Mouse (Mus musculus) lung, embryonic 15.5 days (tissue): ENCODE data around the gene Fdx1l. TPM values are rescaled to one million over a fixed set of nuclear protein-coding genes. Genes with fewer than 3 reads are reported as not detected.

Experiments used
- ATAC-seq: fragments of 200-750 bp; cut with Nextera tagmentation; 2 replicates; pipeline ENCODE4 v1.8.0; 2017; ENCODE audit warnings: moderate number of reproducible peaks, borderline replicate concordance; ENCODE audit not compliant: low FRiP score, low TSS enrichment; ENCODE audit errors: extremely low read depth
- H3K27ac ChIP-seq: fragments of 300-500 bp; sonication (generic); 2 replicates; pipeline ENCODE4 v1.5.1; 2015; ENCODE audit warnings: moderate library complexity, mild to moderate bottlenecking, inconsistent platforms
- H3K27me3 ChIP-seq: fragments of 300-500 bp; sonication (generic); 2 replicates; pipeline ENCODE4 v1.6.1; 2015; ENCODE audit warnings: inconsistent platforms
- H3K36me3 ChIP-seq: fragments of 300-500 bp; sonication (generic); 2 replicates; pipeline ENCODE4 v1.6.1; 2015; ENCODE audit warnings: inconsistent platforms
- H3K4me1 ChIP-seq: fragments of 300-500 bp; sonication (generic); 2 replicates; pipeline ENCODE4 v1.6.1; 2015; ENCODE audit warnings: inconsistent platforms
- H3K4me2 ChIP-seq: fragments of 300-500 bp; sonication (generic); 2 replicates; pipeline ENCODE4 v1.6.1; 2015; ENCODE audit warnings: inconsistent platforms, mild to moderate bottlenecking, moderate library complexity
- H3K4me3 ChIP-seq: fragments of 300-500 bp; sonication (generic); 2 replicates; pipeline ENCODE4 v1.5.1; 2015; ENCODE audit warnings: mild to moderate bottlenecking, inconsistent platforms
- H3K9ac ChIP-seq: fragments of 300-500 bp; sonication (generic); 2 replicates; pipeline ENCODE4 v1.6.1; 2015; ENCODE audit warnings: inconsistent platforms
- H3K9me3 ChIP-seq: fragments of 300-500 bp; sonication (generic); 2 replicates; pipeline ENCODE4 v1.6.1; 2016; ENCODE audit warnings: inconsistent platforms
- WGBS: fragments of 180-500 bp; shearing (Covaris S2); methylation state at CpG from one replicate; pipeline ENCODE4 v1.1.7; 2015; 5-methylcytosine and 5-hydroxymethylcytosine counted together
- microRNA counts: library from miRNA; unstranded; fragments of <30 nt; microRNA quantifications from one replicate; lab custom pipeline; 2016
- microRNA-seq: library from miRNA; unstranded; fragments of <30 nt; microRNA quantifications from one replicate; pipeline ENCODE4, GENCODE M21; 2016
- polyA plus RNA-seq: library from polyadenylated mRNA; unstranded; fragments of >200 nt; fragmentation: Nextera tagmentation; extraction: Ambion mirVana; gene quantifications from 2 replicates; pipeline ENCODE4 v1.2.1, GENCODE M21; 2015

Gene Fdx1l
- polyA plus RNA-seq, 1 experiment from 2014 or later: 55.3 TPM

DNA sequence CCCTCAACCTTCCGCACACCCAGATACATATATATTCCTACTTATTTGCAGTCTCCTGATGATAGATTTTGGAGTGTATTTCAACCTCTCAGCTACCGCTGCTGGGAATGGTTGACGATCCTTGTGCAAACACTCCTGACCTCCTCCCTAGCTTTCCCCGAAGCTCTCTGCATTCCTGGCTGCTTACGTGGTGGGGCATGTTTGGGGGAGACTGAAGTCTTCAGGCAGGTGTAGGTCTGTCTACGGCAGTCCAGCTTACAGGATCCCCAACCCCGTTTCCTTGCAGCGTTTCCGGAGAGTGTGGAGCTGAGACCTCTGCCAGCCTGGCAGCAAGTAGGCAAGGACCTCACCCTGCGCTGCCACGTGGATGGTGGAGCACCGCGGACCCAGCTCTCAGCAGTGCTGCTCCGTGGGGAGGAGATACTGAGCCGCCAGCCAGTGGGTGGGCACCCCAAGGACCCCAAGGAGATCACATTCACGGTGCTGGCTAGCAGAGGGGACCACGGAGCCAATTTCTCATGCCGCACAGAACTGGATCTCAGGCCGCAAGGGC is 48.1 kb downstream of the Fdx1l start:
- Histone ChIP-seq H3K36me3 (no peaks in the 10 kb centered on the region; the same call in 1 of the 2 replicates), H3K4me2 (peak overlapping the region; percentile 50), H3K9ac (peak overlapping the region; percentile 10; the same call in 1 of the 2 replicates), H3K27ac (peak overlapping the region; percentile 93), H3K4me1 (peaks cover 52% of the 10 kb centered on the region), H3K9me3 (no peaks in the 10 kb centered on the region), H3K27me3 (no peaks in the 10 kb centered on the region), H3K4me3 (peak overlapping the region; percentile 37)
- 43% methylated on average over 19 of the region's 19 CpGs for WGBS
- ATAC-seq: peak; percentile 62

DNA sequence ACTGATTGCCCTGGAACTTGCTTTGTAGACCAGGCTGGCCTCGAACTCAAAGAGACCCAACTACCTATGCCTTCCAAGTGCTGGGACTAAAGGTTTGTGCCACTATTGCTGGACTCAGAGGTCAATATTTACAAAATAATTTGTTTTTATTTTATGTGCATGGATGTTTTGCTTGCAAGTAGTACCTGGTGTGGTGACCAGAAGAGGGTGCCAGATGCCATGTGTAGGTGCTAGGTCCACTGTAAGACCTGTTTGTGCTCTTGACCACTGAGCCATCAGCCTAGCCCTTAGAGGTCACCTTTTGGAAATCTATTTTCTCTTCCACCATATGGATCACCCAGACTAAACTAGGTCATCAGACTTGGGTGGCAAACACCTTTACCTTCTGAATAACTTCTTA is 50.7 kb downstream of the Fdx1l start:
- no peak overlapping the region for H3K4me3 ChIP-seq
- H3K9ac ChIP-seq: no peak overlapping the region
- no peaks in the 10 kb centered on the region for H3K27me3 ChIP-seq
- WGBS: 70% methylated on average over 1 of the region's 1 CpGs
- H3K9me3 ChIP-seq: no peaks in the 10 kb centered on the region
- H3K36me3 ChIP-seq: no peaks in the 10 kb centered on the region; the same call in 1 of the 2 replicates
- H3K4me1 ChIP-seq: peaks cover 31% of the 10 kb centered on the region
- peak overlapping the region; percentile 77 for H3K27ac ChIP-seq
- no peak for ATAC-seq
- H3K4me2 ChIP-seq: no peak overlapping the region

DNA sequence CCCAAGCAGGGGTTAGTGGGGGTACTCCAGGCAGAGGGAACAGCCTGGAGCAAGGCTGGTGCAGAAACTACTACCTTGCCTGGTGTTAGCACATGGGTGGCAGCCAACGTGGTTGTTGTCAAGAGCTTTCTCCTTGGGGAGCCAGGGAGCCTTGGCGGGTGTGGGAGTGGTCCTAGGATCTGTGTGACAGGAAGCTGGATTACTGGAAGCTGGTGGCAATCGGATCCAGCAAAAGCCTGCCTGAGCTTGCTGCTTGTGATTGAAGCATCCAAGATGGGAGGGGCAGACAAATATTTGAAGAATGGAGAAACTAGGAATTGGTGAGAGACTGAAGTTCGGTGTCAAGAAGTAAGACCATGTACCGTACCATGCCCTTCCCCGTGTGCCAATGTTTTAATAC is 51.1 kb downstream of the Fdx1l start:
- Histone ChIP-seq H3K4me1 (peaks cover 29% of the 10 kb centered on the region), H3K27ac (peak overlapping the region; percentile 77), H3K36me3 (no peaks in the 10 kb centered on the region; the same call in 1 of the 2 replicates), H3K9me3 (no peaks in the 10 kb centered on the region), H3K4me3 (no peak overlapping the region), H3K27me3 (peaks cover under 1% of the 10 kb centered on the region; the same call in 1 of the 2 replicates), H3K4me2 (no peak overlapping the region), H3K9ac (no peak overlapping the region)
- no peak for ATAC-seq
- 39% methylated on average over 6 of the region's 6 CpGs for WGBS

DNA sequence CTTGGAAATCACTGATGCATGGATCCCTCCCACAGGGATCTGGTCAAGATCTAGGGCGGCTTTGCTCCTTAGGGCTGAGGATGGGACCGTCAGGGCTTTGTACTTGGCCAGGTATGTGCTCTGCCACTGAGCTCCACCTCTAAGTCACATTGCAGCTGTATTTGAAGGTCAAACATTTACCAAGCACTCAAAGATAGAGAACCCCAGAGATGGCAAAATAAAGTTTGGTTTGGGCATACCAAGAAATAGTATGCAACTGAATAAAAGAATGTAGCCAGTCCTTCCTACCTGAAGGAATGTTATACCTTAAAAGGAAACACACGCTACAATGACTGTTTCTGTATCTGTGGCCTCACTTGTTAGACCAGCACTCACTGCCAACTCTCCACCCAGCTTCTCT is 52.1 kb downstream of the Fdx1l start:
- no peak overlapping the region for H3K4me2 ChIP-seq
- no peaks in the 10 kb centered on the region for H3K9me3 ChIP-seq
- no peak for ATAC-seq
- peaks cover 9% of the 10 kb centered on the region for H3K27me3 ChIP-seq
- H3K9ac ChIP-seq: no peak overlapping the region
- H3K27ac ChIP-seq: peak overlapping the region; percentile 77
- peaks cover 30% of the 10 kb centered on the region for H3K4me1 ChIP-seq
- no peak overlapping the region for H3K4me3 ChIP-seq
- WGBS: 43% methylated on average over 3 of the region's 3 CpGs
- no peaks in the 10 kb centered on the region; the same call in 1 of the 2 replicates for H3K36me3 ChIP-seq

- Histone ChIP-seq H3K27ac (no peak overlapping the region), H3K9me3 (no peaks in the 10 kb centered on the region), H3K9ac (no peak overlapping the region), H3K4me2 (no peak overlapping the region), H3K36me3 (no peaks in the 10 kb centered on the region; the same call in 1 of the 2 replicates), H3K4me3 (no peak overlapping the region), H3K4me1 (peaks cover 48% of the 10 kb centered on the region), H3K27me3 (peaks cover 18% of the 10 kb centered on the region)
- WGBS: 74% methylated on average over 2 of the region's 2 CpGs
- ATAC-seq: no peak
These were observed 54.8 kb downstream of the Fdx1l start for GRCm38 (mm10) chr9:21018600-21018999.

MicroRNA genes within 50 kb of the gene (microRNA counts, 519-probe panel; counts per million panel counts)
- microRNA mmu-miR-1900 (lab: Ali Mortazavi, UCI): 2,589 counts per million, percentile 60 among the panel's probes with 10 or more counts

Small RNAs within 50 kb of the gene (microRNA-seq; reads per million reads assigned to microRNA genes)
- gene Mir1900 (not detected), gene Mir7082 (not detected)

Other genes starting within 250 kb of the Fdx1l start
- gene A230050P20Rik, start 205.0 kb downstream of the Fdx1l start, polyA plus RNA-seq: 15.7 and 18.6 TPM in 2 replicates
- gene Angptl6, start 193.9 kb downstream of the Fdx1l start, polyA plus RNA-seq: 2.8 and 3.4 TPM in 2 replicates
- 67.3 and 71.3 TPM in 2 replicates for gene Ppan, start 185.4 kb downstream of the Fdx1l start, polyA plus RNA-seq
- gene Eif3g, start 175.0 kb downstream of the Fdx1l start, polyA plus RNA-seq: 281 and 294 TPM in 2 replicates
- 101 and 104 TPM in 2 replicates for gene Dnmt1, start 113.7 kb downstream of the Fdx1l start, polyA plus RNA-seq
- gene S1pr2, start 96.8 kb downstream of the Fdx1l start, polyA plus RNA-seq: 63.4 and 65.2 TPM in 2 replicates
- gene Mrpl4, start 70.9 kb downstream of the Fdx1l start, polyA plus RNA-seq: 157 and 160 TPM in 2 replicates
- gene Icam1, start 57.6 kb downstream of the Fdx1l start, polyA plus RNA-seq: 55.1 and 57.5 TPM in 2 replicates
- gene Icam4, start 44.2 kb downstream of the Fdx1l start, polyA plus RNA-seq: 2.4 and 2.9 TPM in 2 replicates
- gene Icam5, start 41.5 kb downstream of the Fdx1l start, polyA plus RNA-seq: 0.17 and 0.23 TPM in 2 replicates
- 0.76 and 2.1 TPM in 2 replicates for gene Zglp1, start 6.5 kb downstream of the Fdx1l start, polyA plus RNA-seq
- gene Gm49373, start 518 bp downstream of the Fdx1l start, polyA plus RNA-seq: 0.29 and 0.47 TPM in 2 replicates
- 2.4 and 2.5 TPM in 2 replicates for gene Gm38431, start 18.4 kb upstream of the Fdx1l start, polyA plus RNA-seq
- gene Raver1, start 18.4 kb upstream of the Fdx1l start, polyA plus RNA-seq: 62.0 and 65.4 TPM in 2 replicates
- gene Tyk2, start 57.6 kb upstream of the Fdx1l start, polyA plus RNA-seq: 12.7 and 15.6 TPM in 2 replicates
- gene Cdc37, start 76.4 kb upstream of the Fdx1l start, polyA plus RNA-seq: 316 and 319 TPM in 2 replicates
- gene Pde4a, start 92.1 kb upstream of the Fdx1l start, polyA plus RNA-seq: 8.6 and 9.3 TPM in 2 replicates
- gene Keap1, start 165.7 kb upstream of the Fdx1l start, polyA plus RNA-seq: 65.5 and 68.3 TPM in 2 replicates
- gene S1pr5, start 174.8 kb upstream of the Fdx1l start, polyA plus RNA-seq: 0.10 and 0.15 TPM in 2 replicates
- 38.4 and 42.8 TPM in 2 replicates for gene Atg4d, start 191.7 kb upstream of the Fdx1l start, polyA plus RNA-seq
- gene Kri1, start 214.4 kb upstream of the Fdx1l start, polyA plus RNA-seq: 12.1 and 14.0 TPM in 2 replicates
- 50.9 and 52.3 TPM in 2 replicates for gene Cdkn2d, start 217.8 kb upstream of the Fdx1l start, polyA plus RNA-seq
- gene Ap1m2, start 238.7 kb upstream of the Fdx1l start, polyA plus RNA-seq: 52.2 and 53.3 TPM in 2 replicates
- 129 and 146 TPM in 2 replicates for gene Slc44a2, start 247.1 kb upstream of the Fdx1l start, polyA plus RNA-seq